Mouse (Mus musculus) colon, adult 2 months (tissue): ENCODE results near the gene Rnase2a. TPM values are rescaled to one million over a fixed set of nuclear protein-coding genes. Genes with fewer than 3 reads are reported as not detected.

Source experiments
- polyA plus RNA-seq: library from polyadenylated mRNA; depleted of rRNA; stranded (reverse); fragments of >200 nt; gene quantifications from 2 replicates; pipeline ENCODE4 v1.2.3, GENCODE M21; 2012; rRNA removed

The Rnase2a gene
- polyA plus RNA-seq, result not detected in 2 replicates

DNA sequence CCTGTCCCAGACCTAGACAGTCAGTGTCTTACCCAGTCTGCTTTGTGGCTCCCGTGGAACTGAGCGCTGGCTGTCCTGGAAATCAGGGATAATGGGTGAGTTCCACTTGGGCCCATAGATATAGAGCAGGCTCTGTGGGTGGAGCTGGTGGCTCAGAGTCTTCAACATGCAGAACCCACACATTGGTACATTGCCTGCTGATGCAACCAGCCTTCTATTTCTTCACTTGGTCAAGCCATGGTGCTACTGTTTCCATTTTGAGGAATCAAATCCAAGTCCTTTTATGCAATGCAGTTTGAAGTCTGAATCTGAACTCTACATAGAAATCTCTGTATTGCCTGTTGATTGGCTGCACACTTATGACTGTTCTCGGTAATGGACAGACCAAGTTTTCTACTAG, at the start of gene Rnase2a:
Gene Rnase2a, minus strand, starts transcription at position 72 of the 400 bp plus-strand sequence.

Other genes with a start within 250 kb of the Rnase2a start
- gene Rnase10, start 248.4 kb downstream of the Rnase2a start, polyA plus RNA-seq, result not detected in 2 replicates
- not detected in 2 replicates for gene Rnase9, start 214.2 kb downstream of the Rnase2a start, polyA plus RNA-seq
- gene Rnase11, start 205.9 kb downstream of the Rnase2a start, polyA plus RNA-seq, result not detected in 2 replicates
- not detected in 2 replicates for gene Rnase12, start 198.5 kb downstream of the Rnase2a start, polyA plus RNA-seq
- not detected in 2 replicates for gene Olfr750, start 181.7 kb downstream of the Rnase2a start, polyA plus RNA-seq
- 189 and 208 TPM in 2 replicates for gene Rnase4, start 165.0 kb downstream of the Rnase2a start, polyA plus RNA-seq
- gene Ang, start 165.0 kb downstream of the Rnase2a start, polyA plus RNA-seq, result 36.2 and 45.6 TPM in 2 replicates
- gene Eddm3b, start 141.7 kb downstream of the Rnase2a start, polyA plus RNA-seq, result not detected in 2 replicates
- 2.6 and 4.4 TPM in 2 replicates for gene Rnase6, start 132.2 kb downstream of the Rnase2a start, polyA plus RNA-seq
- gene Rnase1, start 109.3 kb downstream of the Rnase2a start, polyA plus RNA-seq, result 0.93 and 816 TPM in 2 replicates
- 0.28 and 0.32 TPM in 2 replicates for gene Rnase2b, start 93.9 kb downstream of the Rnase2a start, polyA plus RNA-seq
- not detected in 2 replicates for gene Ang2, start 57.0 kb downstream of the Rnase2a start, polyA plus RNA-seq
- not detected in 2 replicates for gene Ear14, start 52.7 kb downstream of the Rnase2a start, polyA plus RNA-seq
- gene Gm7247, start 105.6 kb upstream of the Rnase2a start, polyA plus RNA-seq, result not detected in 2 replicates
- not detected in 2 replicates for gene Vmn2r88, start 154.7 kb upstream of the Rnase2a start, polyA plus RNA-seq
- gene Vmn2r89, start 195.7 kb upstream of the Rnase2a start, polyA plus RNA-seq, result not detected in 2 replicates